Mouse (Mus musculus): ENCODE measurements around the gene Focad. TPM values are rescaled to one million over a fixed set of nuclear protein-coding genes. Genes with fewer than 3 reads are reported as not detected.

The Focad gene
- 6.5 and 7.7 TPM in 2 replicates for polyA plus RNA-seq (2015; fragmentation: Nextera tagmentation; extraction: Ambion mirVana)

- Histone ChIP-seq H3K4me3 (replicated peaks) (peak within 1 kb of the TSS; percentile 90), H3K27me3 (no peaks in the 10 kb centered on the region), H3K27ac (replicated peaks) (peak within 1 kb of the TSS; percentile 65), H3K36me3 (replicated peaks) (no peaks in the 10 kb centered on the region), H3K9me3 (replicated peaks) (no peaks in the 10 kb centered on the region), H3K4me1 (replicated peaks) (peaks cover 15% of the 10 kb centered on the region), H3K9ac (peak within 1 kb of the TSS; percentile 83), H3K4me2 (peak within 1 kb of the TSS; percentile 99)
- ATAC-seq (ENCODE audit: insufficient read depth): peak; percentile 100
- 1% methylated on average over 34 of the region's 34 CpGs for WGBS (ENCODE audit: insufficient replicate concordance)
These were observed at the start of gene Focad for GRCm38 (mm10) chr4:88094062-88094767. TSS of gene Focad (plus strand) at chr4:88094629.

- ATAC-seq (ENCODE audit: insufficient read depth): no peak
- Histone ChIP-seq H3K9ac (no peak overlapping the region), H3K4me3 (replicated peaks) (no peak overlapping the region), H3K27me3 (no peaks in the 10 kb centered on the region), H3K4me2 (no peak overlapping the region), H3K27ac (replicated peaks) (no peak overlapping the region), H3K36me3 (replicated peaks) (no peaks in the 10 kb centered on the region), H3K9me3 (replicated peaks) (no peaks in the 10 kb centered on the region), H3K4me1 (replicated peaks) (no peaks in the 10 kb centered on the region)
- WGBS (ENCODE audit: insufficient replicate concordance): 64% methylated on average over 4 of the region's 4 CpGs
These were observed 49.3 kb upstream of the Focad start for GRCm38 (mm10) chr4:88045151-88045550.

GRCm38 (mm10) chr4:88046280-88046679 is 48.1 kb upstream of the Focad start:
- Histone ChIP-seq H3K36me3 (replicated peaks) (no peaks in the 10 kb centered on the region), H3K27ac (replicated peaks) (no peak overlapping the region), H3K9me3 (replicated peaks) (no peaks in the 10 kb centered on the region), H3K4me3 (replicated peaks) (no peak overlapping the region), H3K27me3 (no peaks in the 10 kb centered on the region), H3K9ac (no peak overlapping the region), H3K4me1 (replicated peaks) (no peaks in the 10 kb centered on the region), H3K4me2 (no peak overlapping the region)
- no peak for ATAC-seq (ENCODE audit: insufficient read depth)
- 37% methylated on average over 8 of the region's 8 CpGs for WGBS (ENCODE audit: insufficient replicate concordance)

GRCm38 (mm10) chr4:88075388-88075787 is 19.0 kb upstream of the Focad start:
- Histone ChIP-seq H3K4me1 (replicated peaks) (no peaks in the 10 kb centered on the region), H3K27ac (replicated peaks) (no peak overlapping the region), H3K27me3 (no peaks in the 10 kb centered on the region), H3K9me3 (replicated peaks) (no peaks in the 10 kb centered on the region), H3K9ac (no peak overlapping the region), H3K4me3 (replicated peaks) (no peak overlapping the region), H3K4me2 (no peak overlapping the region), H3K36me3 (replicated peaks) (no peaks in the 10 kb centered on the region)
- no peak for ATAC-seq (ENCODE audit: insufficient read depth)
- 59% methylated on average over 2 of the region's 2 CpGs for WGBS (ENCODE audit: insufficient replicate concordance)

- no peaks in the 10 kb centered on the region for H3K36me3 ChIP-seq (replicated peaks)
- 47% methylated on average over 3 of the region's 3 CpGs for WGBS (ENCODE audit: insufficient replicate concordance)
- no peaks in the 10 kb centered on the region for H3K9me3 ChIP-seq (replicated peaks)
- no peaks in the 10 kb centered on the region for H3K27me3 ChIP-seq
- no peak overlapping the region for H3K27ac ChIP-seq (replicated peaks)
- no peak overlapping the region for H3K9ac ChIP-seq
- peaks cover 4% of the 10 kb centered on the region for H3K4me1 ChIP-seq (replicated peaks)
- no peak overlapping the region for H3K4me2 ChIP-seq
- ATAC-seq (ENCODE audit: insufficient read depth): no peak
- H3K4me3 ChIP-seq (replicated peaks): no peak overlapping the region
These were observed 15.4 kb upstream of the Focad start for GRCm38 (mm10) chr4:88078983-88079382.

GRCm38 (mm10) chr4:88081417-88081816 is 13.0 kb upstream of the Focad start:
- ATAC-seq (ENCODE audit: insufficient read depth): no peak
- H3K9me3 ChIP-seq (replicated peaks): no peaks in the 10 kb centered on the region
- peaks cover 4% of the 10 kb centered on the region for H3K4me1 ChIP-seq (replicated peaks)
- H3K9ac ChIP-seq: no peak overlapping the region
- 56% methylated on average over 5 of the region's 5 CpGs for WGBS (ENCODE audit: insufficient replicate concordance)
- no peaks in the 10 kb centered on the region for H3K36me3 ChIP-seq (replicated peaks)
- H3K27ac ChIP-seq (replicated peaks): no peak overlapping the region
- H3K4me2 ChIP-seq: peak overlapping the region; percentile 23; the same call in 1 of the 2 replicates
- H3K4me3 ChIP-seq (replicated peaks): no peak overlapping the region
- H3K27me3 ChIP-seq: no peaks in the 10 kb centered on the region

GRCm38 (mm10) chr4:88081885-88082284 is 12.5 kb upstream of the Focad start:
- whole genome bisulfite sequencing (ENCODE audit: insufficient replicate concordance): 74% methylated on average over 3 of the region's 3 CpGs
- Histone ChIP-seq H3K27ac (replicated peaks) (no peak overlapping the region), H3K27me3 (no peaks in the 10 kb centered on the region), H3K9ac (no peak overlapping the region), H3K36me3 (replicated peaks) (no peaks in the 10 kb centered on the region), H3K4me1 (replicated peaks) (peaks cover 4% of the 10 kb centered on the region), H3K4me2 (peak overlapping the region; percentile 23), H3K4me3 (replicated peaks) (no peak overlapping the region), H3K9me3 (replicated peaks) (no peaks in the 10 kb centered on the region)
- ATAC-seq (ENCODE audit: insufficient read depth): no peak

GRCm38 (mm10) chr4:88082381-88082780 is 12.0 kb upstream of the Focad start:
- no peaks in the 10 kb centered on the region for H3K36me3 ChIP-seq (replicated peaks)
- H3K4me2 ChIP-seq: peak overlapping the region; percentile 23
- no peaks in the 10 kb centered on the region for H3K27me3 ChIP-seq
- H3K9ac ChIP-seq: no peak overlapping the region
- ATAC-seq (ENCODE audit: insufficient read depth): no peak
- no peak overlapping the region for H3K27ac ChIP-seq (replicated peaks)
- H3K9me3 ChIP-seq (replicated peaks): no peaks in the 10 kb centered on the region
- peaks cover 4% of the 10 kb centered on the region for H3K4me1 ChIP-seq (replicated peaks)
- H3K4me3 ChIP-seq (replicated peaks): no peak overlapping the region
- WGBS (ENCODE audit: insufficient replicate concordance): 15% methylated on average over 4 of the region's 4 CpGs

GRCm38 (mm10) chr4:88083781-88084180 is 10.6 kb upstream of the Focad start:
- Histone ChIP-seq H3K4me1 (replicated peaks) (peaks cover 4% of the 10 kb centered on the region), H3K9me3 (replicated peaks) (no peaks in the 10 kb centered on the region), H3K36me3 (replicated peaks) (no peaks in the 10 kb centered on the region), H3K9ac (no peak overlapping the region), H3K4me3 (replicated peaks) (no peak overlapping the region), H3K4me2 (no peak overlapping the region), H3K27me3 (no peaks in the 10 kb centered on the region), H3K27ac (replicated peaks) (no peak overlapping the region)
- WGBS (ENCODE audit: insufficient replicate concordance): 48% methylated on average over 3 of the region's 3 CpGs
- ATAC-seq (ENCODE audit: insufficient read depth): no peak

- ATAC-seq (ENCODE audit: insufficient read depth): no peak
These were observed 4.1 kb upstream of the Focad start for GRCm38 (mm10) chr4:88090316-88090715.

GRCm38 (mm10) chr4:88094768-88095420 is 465 bp downstream of the Focad start:
- Histone ChIP-seq H3K27me3 (no peaks in the 10 kb centered on the region), H3K9me3 (replicated peaks) (no peaks in the 10 kb centered on the region), H3K4me3 (replicated peaks) (peak overlapping the region; percentile 90), H3K27ac (replicated peaks) (peak overlapping the region; percentile 65), H3K4me2 (peak overlapping the region; percentile 99), H3K36me3 (replicated peaks) (no peaks in the 10 kb centered on the region), H3K9ac (peak overlapping the region; percentile 83), H3K4me1 (replicated peaks) (peaks cover 15% of the 10 kb centered on the region)
- under 1% methylated on average over 30 of the region's 30 CpGs for WGBS (ENCODE audit: insufficient replicate concordance)
- peak; percentile 54 for ATAC-seq (ENCODE audit: insufficient read depth)

More at GRCm38 (mm10) chr4:88090316-88090715, 4.1 kb upstream of the Focad start:
- H3K4me1 ChIP-seq (replicated peaks): peaks cover 15% of the 10 kb centered on the region
- H3K9me3 ChIP-seq (replicated peaks): no peaks in the 10 kb centered on the region
- no peak overlapping the region for H3K4me2 ChIP-seq
- H3K27me3 ChIP-seq: no peaks in the 10 kb centered on the region
- H3K36me3 ChIP-seq (replicated peaks): no peaks in the 10 kb centered on the region
- WGBS (ENCODE audit: insufficient replicate concordance): 70% methylated on average over 2 of the region's 2 CpGs
- no peak overlapping the region for H3K27ac ChIP-seq (replicated peaks)
- no peak overlapping the region for H3K9ac ChIP-seq
- H3K4me3 ChIP-seq (replicated peaks): no peak overlapping the region

Data from liver, embryonic 15.5 days (tissue).